Mouse (Mus musculus) activated CD4-positive, CD25-positive, alpha-beta regulatory T cell, adult 4 months (primary cell): Measurements from ENCODE around the gene Rusc2. TPM values are rescaled to one million over a fixed set of nuclear protein-coding genes. Genes with fewer than 3 reads are reported as not detected.

Experiments used
- ATAC-seq: one replicate; pipeline ENCODE4 v1.8.0; 2017
- polyA plus RNA-seq, 2 experiments: library from polyadenylated mRNA; unstranded; fragments of 100-300 nt; shearing (Covaris generic); gene quantifications; one replicate each; pipeline ENCODE4 v1.2.1; 2017

Gene Rusc2
- polyA plus RNA-seq, 2 experiments from 2014 or later = not detected

- no peak for ATAC-seq
Observed at GRCm38 (mm10) chr4:43384541-43384940, 2.8 kb downstream of the Rusc2 start.

- ATAC-seq = no peak
Observed at GRCm38 (mm10) chr4:43386932-43387331, 5.2 kb downstream of the Rusc2 start.

- no peak for ATAC-seq
Observed at GRCm38 (mm10) chr4:43389390-43389789, 7.6 kb downstream of the Rusc2 start.

GRCm38 (mm10) chr4:43389845-43390440 lies 8.2 kb downstream of the Rusc2 start:
- no peak for ATAC-seq

- ATAC-seq = no peak
Observed at GRCm38 (mm10) chr4:43391521-43392050, 9.8 kb downstream of the Rusc2 start.

GRCm38 (mm10) chr4:43394345-43394891 lies 12.6 kb downstream of the Rusc2 start:
- ATAC-seq = no peak

GRCm38 (mm10) chr4:43395147-43395546 lies 13.4 kb downstream of the Rusc2 start:
- no peak for ATAC-seq

- no peak for ATAC-seq
Observed at GRCm38 (mm10) chr4:43395836-43396235, 14.1 kb downstream of the Rusc2 start.

- ATAC-seq = no peak
Observed at GRCm38 (mm10) chr4:43396381-43396780, 14.6 kb downstream of the Rusc2 start.

- ATAC-seq = no peak
Observed at GRCm38 (mm10) chr4:43398014-43398413, 16.2 kb downstream of the Rusc2 start.

GRCm38 (mm10) chr4:43398829-43399331 lies 17.1 kb downstream of the Rusc2 start:
- ATAC-seq = no peak

- no peak for ATAC-seq
Observed at GRCm38 (mm10) chr4:43399391-43400131, 17.8 kb downstream of the Rusc2 start.

- no peak for ATAC-seq
Observed at GRCm38 (mm10) chr4:43400976-43401375, 19.2 kb downstream of the Rusc2 start.

- ATAC-seq = no peak
Observed at GRCm38 (mm10) chr4:43401486-43401885, 19.7 kb downstream of the Rusc2 start.

- no peak for ATAC-seq
Observed at GRCm38 (mm10) chr4:43402212-43402611, 20.4 kb downstream of the Rusc2 start.

- ATAC-seq = no peak
Observed at GRCm38 (mm10) chr4:43404697-43405096, 22.9 kb downstream of the Rusc2 start.

- no peak for ATAC-seq
Observed at GRCm38 (mm10) chr4:43406162-43406971, 24.6 kb downstream of the Rusc2 start.

- ATAC-seq = no peak
Observed at GRCm38 (mm10) chr4:43407071-43407920, 25.5 kb downstream of the Rusc2 start.

- no peak for ATAC-seq
Observed at GRCm38 (mm10) chr4:43414761-43415160, 33.0 kb downstream of the Rusc2 start.

- no peak for ATAC-seq
Observed at GRCm38 (mm10) chr4:43415221-43416070, 33.7 kb downstream of the Rusc2 start.

GRCm38 (mm10) chr4:43416071-43416490 lies 34.3 kb downstream of the Rusc2 start:
- ATAC-seq = no peak
